Mouse (Mus musculus) neural tube, embryonic 11.5 days (tissue): ENCODE measurements around the gene Arg2. TPM values are rescaled to one million over a fixed set of nuclear protein-coding genes. Genes with fewer than 3 reads are reported as not detected.
"Not testable (repeated sequence)": the region's sequence is repeated elsewhere in the genome, so short reads cannot be mapped to it uniquely, and the experiment has no call there.

ENCODE experiments used
- ATAC-seq: fragments of 200-750 bp; cut with Nextera tagmentation; 2 replicates; pipeline ENCODE4 v1.8.0; 2017; ENCODE audit warnings: moderate number of reproducible peaks, mild to moderate bottlenecking, moderate TSS enrichment, moderate library complexity; ENCODE audit not compliant: insufficient read depth, low FRiP score, low TSS enrichment
- DNase-seq: peaks from one replicate; pipeline ENCODE4 v3.0.0-alpha.2; 2015; ENCODE audit warnings: low spot score
- H3K27ac ChIP-seq: fragments of 300-500 bp; sonication (generic); 2 replicates; pipeline ENCODE4 v1.5.1; 2014; ENCODE audit warnings: low read depth, mild to moderate bottlenecking, low read length
- H3K27me3 ChIP-seq: fragments of 300-500 bp; sonication (generic); 2 replicates; pipeline ENCODE4 v1.6.1; 2014; ENCODE audit warnings: mild to moderate bottlenecking, low read length, mixed read lengths; ENCODE audit not compliant: control insufficient read depth, insufficient read depth
- H3K36me3 ChIP-seq: fragments of 300-500 bp; sonication (generic); 2 replicates; pipeline ENCODE4 v1.6.1; 2014; ENCODE audit warnings: mild to moderate bottlenecking, low read length, moderate library complexity, mixed read lengths; ENCODE audit not compliant: control insufficient read depth, insufficient read depth
- H3K4me1 ChIP-seq: fragments of 300-500 bp; sonication (generic); 2 replicates; pipeline ENCODE4 v1.6.1; 2014; ENCODE audit warnings: low read length, mixed read lengths; ENCODE audit not compliant: control insufficient read depth, insufficient read depth
- H3K4me2 ChIP-seq: fragments of 300-500 bp; sonication (generic); 2 replicates; pipeline ENCODE4 v1.6.1; 2014; ENCODE audit warnings: low read depth, mild to moderate bottlenecking, moderate library complexity
- H3K4me3 ChIP-seq: fragments of 300-500 bp; sonication (generic); 2 replicates; pipeline ENCODE4 v1.5.1; 2014; ENCODE audit warnings: low read depth, low read length
- H3K9ac ChIP-seq: fragments of 300-500 bp; sonication (generic); 2 replicates; pipeline ENCODE4 v1.6.1; 2014; ENCODE audit warnings: mild to moderate bottlenecking, low read length
- H3K9me3 ChIP-seq: fragments of 300-500 bp; sonication (generic); 2 replicates; pipeline ENCODE4 v1.6.1; 2016; ENCODE audit warnings: low read length; ENCODE audit not compliant: control insufficient read depth
- WGBS: fragments of 180-500 bp; shearing (Covaris S2); extraction: QIAGEN DNeasy Blood & Tissue Kit; methylation state at CpG from one replicate; pipeline ENCODE4 v1.1.7; 2014; 5-methylcytosine and 5-hydroxymethylcytosine counted together
- polyA plus RNA-seq: library from polyadenylated mRNA; unstranded; fragments of >200 nt; fragmentation: Nextera tagmentation; extraction: Ambion mirVana; gene quantifications from 2 replicates; pipeline ENCODE4 v1.2.1, GENCODE M21; 2014

The Arg2 gene
- polyA plus RNA-seq, 1 experiment from 2014 or later = 7.8 TPM

DNA sequence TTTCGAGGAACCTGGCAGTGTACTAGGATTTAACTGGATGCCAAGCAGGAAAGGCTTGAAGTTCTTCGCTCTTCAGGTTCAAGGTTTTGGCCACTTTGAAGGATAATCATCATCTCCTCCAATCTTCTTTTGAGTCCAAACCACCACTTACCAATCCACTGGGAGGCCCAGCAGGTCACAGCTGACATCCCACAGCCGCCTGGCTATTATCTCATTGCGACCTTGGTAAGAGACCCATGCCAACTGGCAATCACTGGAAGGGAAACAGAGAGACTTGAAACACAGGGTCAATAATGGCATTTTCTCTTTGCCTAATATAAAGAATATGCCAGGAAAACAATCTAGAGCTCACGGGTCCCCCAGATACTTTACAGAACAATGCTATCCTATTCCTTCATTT, 45.4 kb downstream of the Arg2 start:
- ATAC-seq = no peak
- H3K4me3 ChIP-seq = no peak overlapping the region
- H3K4me1 ChIP-seq = peaks cover 6% of the 10 kb centered on the region
- no peak overlapping the region for H3K27ac ChIP-seq
- no peak overlapping the region for H3K9ac ChIP-seq
- no peak for DNase-seq
- WGBS = 94% methylated on average over 5 of the region's 5 CpGs
- H3K27me3 ChIP-seq = no peaks in the 10 kb centered on the region
- H3K9me3 ChIP-seq = no peaks in the 10 kb centered on the region
- H3K36me3 ChIP-seq = 0 out of 2 replicates have a peak, but pooled peaks cover 2% of the 10 kb centered on the region
- H3K4me2 ChIP-seq = no peak overlapping the region

DNA sequence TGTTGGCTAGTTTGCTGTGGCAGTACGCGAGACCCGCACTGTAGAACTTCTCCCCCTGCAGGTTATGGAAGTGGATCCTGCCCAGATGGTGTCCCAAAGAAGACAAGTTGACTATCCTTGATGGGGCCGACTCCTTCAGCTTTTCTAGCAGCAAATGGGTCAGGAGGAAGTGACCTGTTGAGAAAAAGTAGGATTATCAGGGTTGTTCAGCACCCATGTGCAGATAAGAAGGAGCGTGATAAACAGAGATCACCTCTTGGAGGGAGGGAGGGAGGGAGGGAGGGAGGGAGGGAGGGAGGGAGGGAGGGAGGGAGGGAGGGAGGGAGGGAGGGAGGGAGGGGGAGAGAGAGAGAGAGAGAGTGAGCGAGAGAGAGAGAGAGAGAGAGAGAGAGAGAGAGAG, 54.6 kb downstream of the Arg2 start:
- H3K4me3 ChIP-seq, H3K36me3 ChIP-seq: not testable (repeated sequence)
- WGBS = 91% methylated on average over 5 of the region's 6 CpGs

DNA sequence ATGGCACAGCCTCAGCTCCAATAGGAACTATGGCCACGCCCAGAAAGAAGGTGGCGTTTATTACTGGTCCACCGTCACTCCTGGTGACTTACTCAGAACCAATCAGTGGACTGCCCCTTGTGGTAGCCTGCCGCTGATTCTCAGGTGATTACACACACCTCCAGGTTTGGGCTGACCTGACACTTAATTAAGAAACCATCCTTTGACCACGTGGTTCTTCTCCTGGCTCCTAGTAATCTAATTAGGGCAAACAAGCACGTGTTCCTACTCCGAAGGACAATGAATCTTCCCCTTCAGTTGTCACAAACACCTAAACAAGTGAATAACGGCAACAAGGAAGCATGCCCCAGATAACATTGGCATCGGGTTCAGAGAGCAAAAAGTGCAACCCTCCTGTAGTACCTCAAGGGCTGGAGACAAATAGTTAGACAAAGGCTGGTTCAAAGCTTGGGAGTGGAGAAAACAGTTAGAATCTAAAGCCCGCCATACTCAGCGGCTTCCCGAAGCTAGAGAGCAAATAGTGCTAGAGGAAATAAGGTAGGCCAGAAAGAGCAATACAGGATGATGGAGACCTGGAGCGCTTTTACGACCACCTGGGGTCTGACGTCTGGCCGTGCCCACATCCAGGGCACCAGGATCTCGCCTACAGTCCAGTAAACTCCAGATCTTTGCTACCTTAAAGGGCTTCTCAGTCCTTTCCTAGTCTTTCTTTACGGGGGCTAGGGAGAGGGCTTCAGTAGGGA, 60.5 kb downstream of the Arg2 start:
- peak overlapping the region; percentile 64 for H3K9ac ChIP-seq
- peak overlapping the region; percentile 85 for H3K4me2 ChIP-seq
- H3K27me3 ChIP-seq = no peaks in the 10 kb centered on the region
- WGBS = under 1% methylated on average over 18 of the region's 18 CpGs
- ATAC-seq (peak; percentile 86), DNase-seq (peak; percentile 59)
- H3K4me1 ChIP-seq = peaks cover 7% of the 10 kb centered on the region; the same call in 1 of the 2 replicates
- no peak overlapping the region for H3K27ac ChIP-seq
- no peaks in the 10 kb centered on the region for H3K9me3 ChIP-seq
- H3K4me3 ChIP-seq = peak overlapping the region; percentile 65
- no peaks in the 10 kb centered on the region for H3K36me3 ChIP-seq

More for the DNA sequence above, 54.6 kb downstream of the Arg2 start:
- not testable (repeated sequence) for DNase-seq, H3K4me1 ChIP-seq, H3K4me2 ChIP-seq, H3K9me3 ChIP-seq, H3K27me3 ChIP-seq, H3K9ac ChIP-seq, H3K27ac ChIP-seq, ATAC-seq

DNA sequence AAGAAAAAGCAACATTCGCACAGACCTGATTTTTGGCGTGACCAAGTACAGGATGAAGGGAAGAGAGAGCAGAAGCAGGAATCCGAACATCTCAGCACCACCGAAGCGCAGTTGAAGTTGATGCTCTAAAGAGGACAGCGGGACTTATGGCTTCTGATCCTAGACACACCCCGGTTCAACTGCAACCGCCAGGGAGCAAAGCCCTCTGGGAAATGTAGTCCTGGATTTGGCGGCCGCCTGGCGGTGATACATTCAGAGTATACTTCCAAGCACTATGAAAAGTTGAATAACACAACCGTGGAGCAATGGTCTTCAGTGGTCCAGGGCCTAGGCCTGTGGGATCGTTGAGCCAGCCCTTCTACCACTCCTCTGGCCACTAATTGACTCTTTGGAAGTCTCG, 61.1 kb downstream of the Arg2 start:
- ATAC-seq = peak; percentile 83
- peaks cover 7% of the 10 kb centered on the region; the same call in 1 of the 2 replicates for H3K4me1 ChIP-seq

DNA sequence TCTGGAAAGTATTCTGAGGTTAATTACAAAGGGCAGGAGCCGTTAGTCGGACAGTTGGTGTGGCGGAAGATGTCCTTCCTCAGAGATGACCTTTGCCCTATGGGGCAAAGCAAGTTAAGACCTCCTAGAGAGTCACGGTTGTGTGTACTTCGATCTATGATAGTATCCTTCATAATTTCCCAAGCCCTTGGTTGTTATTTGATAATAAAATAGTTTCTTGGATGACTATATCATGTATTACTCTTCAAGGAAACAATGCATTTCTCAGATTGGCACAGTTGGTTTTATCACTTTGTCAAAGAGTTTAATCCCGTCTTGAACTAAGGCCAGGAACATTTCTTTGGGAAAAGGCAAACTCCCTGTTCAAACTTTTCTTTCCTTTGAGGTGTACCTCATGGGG, 61.6 kb downstream of the Arg2 start, which contains the start of gene Rdh11:
TSS of gene Rdh11 (minus strand) at position 101 of the 400 bp plus-strand sequence.
- Histone ChIP-seq H3K4me3 (peak within 1 kb of the TSS; percentile 65), H3K4me2 (peak within 1 kb of the TSS; percentile 85), H3K9ac (peak within 1 kb of the TSS; percentile 64), H3K4me1 (peaks cover 7% of the 10 kb centered on the region; the same call in 1 of the 2 replicates), H3K27me3 (no peaks in the 10 kb centered on the region), H3K36me3 (no peaks in the 10 kb centered on the region), H3K9me3 (no peaks in the 10 kb centered on the region), H3K27ac (no peak within 1 kb of the TSS)
- WGBS = 67% methylated on average over 6 of the region's 6 CpGs
- no peak for DNase-seq
- no peak for ATAC-seq

More for the DNA sequence above, 61.1 kb downstream of the Arg2 start:
- WGBS = 7% methylated on average over 14 of the region's 14 CpGs
- Histone ChIP-seq H3K9ac (peak overlapping the region; percentile 64), H3K4me2 (peak overlapping the region; percentile 85), H3K27me3 (no peaks in the 10 kb centered on the region), H3K27ac (no peak overlapping the region), H3K36me3 (no peaks in the 10 kb centered on the region), H3K4me3 (peak overlapping the region; percentile 65), H3K9me3 (no peaks in the 10 kb centered on the region)
- DNase-seq = peak; percentile 84

DNA sequence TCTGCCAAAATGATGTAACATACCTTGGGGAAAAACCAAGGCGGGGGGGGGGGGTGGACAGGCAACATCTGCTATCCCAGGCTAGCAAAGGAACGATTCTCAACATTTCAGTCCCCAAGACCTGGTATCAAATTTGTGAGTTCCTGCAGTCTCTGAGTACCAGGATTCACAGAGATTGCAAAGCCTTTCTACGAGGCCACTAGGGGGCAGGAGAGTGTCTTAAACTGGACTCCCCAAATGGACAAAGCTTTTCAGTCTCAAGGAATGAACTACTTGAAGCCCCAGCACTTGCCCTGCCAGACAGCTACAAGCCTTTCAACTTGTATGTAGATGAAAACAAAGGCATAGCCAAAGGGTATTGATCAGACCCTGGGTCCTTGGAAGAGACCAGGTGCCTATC, 62.9 kb downstream of the Arg2 start:
- no peak overlapping the region for H3K4me3 ChIP-seq
- H3K36me3 ChIP-seq = no peaks in the 10 kb centered on the region
- no peak overlapping the region for H3K27ac ChIP-seq
- H3K9ac ChIP-seq = no peak overlapping the region
- no peaks in the 10 kb centered on the region for H3K27me3 ChIP-seq
- ATAC-seq = no peak
- H3K9me3 ChIP-seq = no peaks in the 10 kb centered on the region
- no peak overlapping the region for H3K4me2 ChIP-seq
- WGBS = 5% methylated on average over 3 of the region's 3 CpGs
- peak; percentile 74 for DNase-seq
- H3K4me1 ChIP-seq = peaks cover 7% of the 10 kb centered on the region; the same call in 1 of the 2 replicates

DNA sequence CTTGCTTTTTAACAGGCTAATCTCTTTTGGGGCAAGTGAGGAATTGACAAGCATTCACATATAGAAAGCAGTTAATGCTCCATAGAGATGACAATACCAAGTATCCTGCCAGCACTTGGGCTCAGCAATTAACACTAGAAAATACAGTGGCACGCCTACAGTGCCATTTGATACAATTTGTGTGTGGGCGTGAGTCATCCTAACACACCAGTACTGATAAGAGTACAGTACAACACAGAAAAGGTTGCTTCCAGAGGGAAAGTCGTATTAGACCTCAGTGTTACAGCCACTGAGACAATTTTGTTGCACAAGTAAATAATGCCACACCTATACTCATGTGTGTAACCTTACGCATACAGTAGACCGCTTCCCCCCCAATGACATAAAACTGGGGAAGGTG, 66.5 kb downstream of the Arg2 start:
- no peak overlapping the region for H3K4me2 ChIP-seq
- DNase-seq (no peak), ATAC-seq (no peak)
- H3K9me3 ChIP-seq = no peaks in the 10 kb centered on the region
- no peak overlapping the region for H3K27ac ChIP-seq
- no peak overlapping the region for H3K4me3 ChIP-seq
- no peaks in the 10 kb centered on the region for H3K27me3 ChIP-seq
- 85% methylated on average over 5 of the region's 5 CpGs for WGBS
- H3K4me1 ChIP-seq = no peaks in the 10 kb centered on the region
- no peaks in the 10 kb centered on the region for H3K36me3 ChIP-seq
- no peak overlapping the region for H3K9ac ChIP-seq

DNA sequence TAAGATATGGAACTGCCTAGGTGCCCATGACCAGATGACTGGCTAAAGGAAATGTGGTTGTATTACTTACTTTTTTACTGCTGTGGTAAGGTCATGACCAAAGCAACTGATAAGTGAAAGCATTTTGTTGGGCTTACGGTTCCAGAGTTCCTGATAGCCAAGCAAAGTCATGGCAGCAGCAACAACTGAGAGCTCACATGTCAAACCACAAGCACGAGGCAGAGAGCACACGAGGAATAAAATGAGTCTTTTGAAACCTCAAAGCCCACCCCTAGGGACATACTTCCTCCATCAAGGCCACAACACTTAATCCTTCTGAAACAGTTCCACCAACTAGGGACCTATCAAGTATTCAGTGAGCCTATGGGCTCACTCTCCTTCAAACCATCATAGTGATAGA, 71.3 kb downstream of the Arg2 start:
- Histone ChIP-seq H3K9ac (no peak overlapping the region), H3K4me2 (no peak overlapping the region), H3K36me3 (no peaks in the 10 kb centered on the region), H3K27ac (no peak overlapping the region), H3K4me3 (no peak overlapping the region), H3K4me1 (no peaks in the 10 kb centered on the region), H3K9me3 (no peaks in the 10 kb centered on the region), H3K27me3 (no peaks in the 10 kb centered on the region)
- WGBS = 73% methylated on average over 3 of the region's 3 CpGs
- ATAC-seq (no peak), DNase-seq (no peak)
